Mouse (Mus musculus) layer of hippocampus, adult 9-10 months (tissue): ENCODE data around the gene Mb.

Experiments
- DNase-seq: peaks from one replicate; pipeline ENCODE4 v3.0.0; 2022; ENCODE audit warnings: low spot score

The Mb gene

DNA sequence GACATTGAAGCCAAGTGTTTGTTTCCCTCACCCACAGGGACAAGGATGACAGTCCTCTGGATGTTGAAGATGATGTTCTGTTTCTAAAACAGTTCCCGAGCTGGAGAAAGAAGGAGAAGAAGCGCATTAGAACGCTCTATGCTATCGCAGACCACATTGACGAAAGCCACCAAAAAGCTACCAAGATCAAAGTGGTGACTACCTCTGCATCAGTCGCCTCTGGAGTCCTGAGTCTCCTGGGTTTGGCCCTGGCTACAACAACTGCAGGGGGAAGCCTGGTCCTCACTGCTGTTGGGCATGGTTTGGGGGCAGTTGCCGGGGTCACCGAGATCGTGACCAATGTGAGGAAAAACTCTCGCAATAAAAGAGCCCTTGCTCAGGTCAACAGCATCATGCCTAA, at the start of gene Mb:
Gene Mb, minus strand, starts transcription at position 101 of the 400 bp plus-strand sequence.
- no peak for DNase-seq

DNA sequence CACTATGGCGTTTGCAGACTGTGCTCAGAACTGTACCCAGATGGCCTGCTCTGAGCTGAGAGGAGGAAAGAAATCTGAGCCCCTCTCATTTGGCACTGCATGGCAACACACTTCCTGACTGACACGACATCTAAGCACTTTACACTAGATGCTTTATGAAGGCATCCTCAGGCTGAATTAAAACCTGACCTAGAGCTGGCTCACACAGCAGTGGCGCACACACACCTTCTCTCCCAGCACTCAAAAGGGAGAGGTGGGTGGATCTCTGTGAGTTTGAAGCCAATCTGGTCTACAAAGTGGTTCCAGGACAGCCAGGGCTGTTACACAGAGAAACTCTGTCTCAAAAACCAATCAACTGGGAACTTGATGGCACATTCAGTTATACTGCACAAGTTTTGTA, 49.3 kb upstream of the Mb start:
- no peak for DNase-seq

DNA sequence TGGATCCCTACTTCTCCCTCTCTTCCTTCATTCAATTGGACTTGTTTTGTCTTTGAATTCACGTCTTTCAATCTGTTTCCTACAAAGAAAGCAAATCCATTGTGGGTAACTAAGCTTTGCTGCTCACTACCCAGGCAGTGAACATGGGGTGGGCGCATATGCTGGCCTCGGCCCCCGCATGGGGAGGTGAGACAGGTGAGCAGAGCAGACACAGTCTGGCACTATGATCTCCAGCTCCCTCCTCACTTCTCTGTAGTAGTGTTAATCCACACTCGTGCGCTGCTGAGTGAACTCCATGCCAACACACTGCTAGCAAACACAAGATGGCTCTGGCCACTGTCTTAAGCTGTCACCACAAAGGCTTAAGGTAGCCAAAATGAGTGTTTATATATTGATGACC, 46.9 kb upstream of the Mb start:
- no peak for DNase-seq

DNA sequence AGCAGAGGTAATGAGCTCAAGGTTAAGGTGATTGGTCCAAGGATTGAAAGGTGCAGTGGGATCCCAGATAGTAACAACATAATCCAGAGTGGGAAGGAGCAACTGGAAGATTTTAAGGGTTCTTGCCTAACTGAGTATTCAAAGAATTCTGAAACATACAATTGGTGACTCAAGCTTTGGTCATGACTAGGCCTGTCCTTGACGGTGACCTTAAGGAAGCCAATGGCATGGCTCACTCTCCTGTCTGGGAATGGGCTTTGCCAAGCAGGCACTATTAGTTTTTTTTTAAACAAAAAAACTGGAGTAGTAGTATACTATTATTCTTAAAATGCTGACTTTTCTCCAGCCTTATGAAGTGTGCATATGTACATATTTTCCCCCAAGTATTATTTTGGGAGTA, 44.7 kb upstream of the Mb start:
- no peak for DNase-seq

DNA sequence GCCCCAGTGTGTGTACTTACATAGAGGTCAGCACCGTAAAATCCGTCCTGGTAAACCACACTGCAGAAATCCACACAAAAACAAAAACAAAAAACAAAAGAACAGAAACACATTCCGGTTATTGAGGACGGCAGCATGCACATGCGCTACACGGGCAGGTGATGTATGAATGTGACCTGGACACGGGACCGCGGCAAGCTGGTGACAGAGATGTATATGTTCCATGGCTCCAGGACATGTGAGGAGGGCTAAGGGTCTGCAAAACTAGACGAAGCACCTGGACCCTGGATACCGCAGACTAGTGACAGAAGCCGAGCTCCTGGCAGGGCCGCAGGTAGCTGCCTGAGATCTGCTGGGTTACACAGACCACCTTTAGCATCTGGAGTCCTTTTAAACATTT, 44.0 kb upstream of the Mb start:
- no peak for DNase-seq

DNA sequence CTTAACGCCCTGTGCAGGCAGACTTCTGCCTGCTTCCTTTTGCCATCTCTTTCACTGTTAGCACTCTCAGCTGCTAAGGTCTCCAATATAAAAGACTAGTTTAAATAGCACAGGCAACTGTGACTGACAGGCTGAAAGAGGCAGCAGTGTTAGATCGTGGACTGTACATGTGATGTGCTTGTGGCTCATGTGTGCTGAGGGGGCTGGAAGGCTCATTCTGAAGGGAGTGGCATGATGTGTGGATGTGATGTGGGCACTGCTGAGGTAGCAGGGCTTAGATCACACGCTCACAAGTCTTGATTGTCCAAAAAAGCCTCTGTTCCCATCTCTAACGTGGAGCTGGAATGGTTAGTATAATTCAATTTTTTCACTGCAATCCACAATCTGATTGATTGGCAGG, 40.9 kb upstream of the Mb start:
- DNase-seq: no peak

DNA sequence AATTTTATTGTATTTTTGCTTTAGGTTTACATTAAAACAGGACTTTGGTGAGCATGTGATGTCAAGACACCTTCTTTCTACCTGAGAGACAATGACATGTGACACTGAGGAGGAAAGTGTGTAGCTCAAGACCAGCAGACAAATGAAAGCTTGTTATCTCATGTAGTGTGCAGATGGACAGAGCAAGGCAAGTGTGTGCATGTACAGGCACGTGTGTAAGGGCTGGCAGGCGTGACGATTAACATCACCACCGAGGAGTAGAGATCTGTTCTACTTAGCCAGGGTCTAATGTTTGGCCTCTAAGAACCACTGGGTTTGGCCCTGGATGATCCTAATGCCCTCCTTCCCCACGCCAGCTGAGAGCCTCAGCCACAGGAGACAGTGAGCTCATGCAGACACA, 40.1 kb upstream of the Mb start:
- no peak for DNase-seq

DNA sequence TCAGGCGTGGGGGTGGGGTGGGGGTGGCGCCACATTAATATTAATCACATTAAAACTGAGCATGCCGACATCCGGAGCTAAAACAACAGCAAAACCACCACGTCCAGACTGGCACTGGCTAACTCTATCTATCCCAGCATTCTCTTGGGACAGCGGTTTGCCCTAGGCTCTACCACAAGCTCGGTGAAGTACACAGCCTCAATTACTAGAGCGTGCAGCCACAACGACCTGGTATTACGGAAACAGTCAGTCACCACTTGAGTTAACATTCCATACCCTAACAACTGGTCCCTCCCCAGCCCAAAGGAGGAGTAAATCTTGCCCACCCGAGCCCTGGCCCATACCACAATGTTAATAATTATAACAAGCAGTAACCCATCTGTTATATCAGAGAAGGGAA, 38.8 kb upstream of the Mb start:
- no peak for DNase-seq

DNA sequence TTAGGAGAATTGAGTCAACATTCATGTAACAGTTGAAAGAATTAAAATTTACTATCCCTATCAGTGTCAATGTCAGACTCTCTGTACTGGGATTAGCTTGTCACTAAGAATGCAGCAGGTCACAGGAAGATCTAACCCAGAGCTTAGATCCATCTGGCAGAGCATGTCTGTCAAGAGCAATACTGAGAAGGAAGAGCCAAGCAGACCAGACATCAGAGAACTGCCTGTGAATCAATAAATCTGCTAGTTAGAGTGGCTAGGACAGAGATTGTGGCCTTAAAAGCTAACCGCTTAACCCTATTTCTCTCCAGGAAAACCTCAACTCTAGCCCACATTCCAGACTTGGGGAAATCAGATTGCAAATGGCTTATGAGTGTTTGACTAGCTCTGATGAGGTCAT, 36.0 kb upstream of the Mb start:
- no peak for DNase-seq

DNA sequence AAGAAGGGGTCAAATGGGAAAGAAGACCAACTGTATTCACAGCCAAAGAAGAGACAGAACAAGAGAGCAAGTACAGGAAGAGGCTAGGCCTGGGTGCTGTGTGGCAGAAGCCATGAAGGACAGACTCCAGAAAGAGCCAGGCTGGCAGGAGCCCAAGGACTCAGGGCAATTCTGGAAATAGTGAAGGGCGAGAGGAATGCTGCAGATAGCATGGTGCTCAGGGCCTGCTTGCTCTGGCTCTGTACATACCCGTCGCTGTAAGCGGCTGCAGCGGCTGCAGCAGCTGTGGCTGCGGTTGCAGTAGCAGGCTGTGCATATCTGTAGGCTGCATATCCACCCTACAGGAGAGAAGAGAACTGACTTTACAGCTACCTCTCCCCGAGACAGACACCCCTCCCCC, 35.3 kb upstream of the Mb start:
- no peak for DNase-seq

DNA sequence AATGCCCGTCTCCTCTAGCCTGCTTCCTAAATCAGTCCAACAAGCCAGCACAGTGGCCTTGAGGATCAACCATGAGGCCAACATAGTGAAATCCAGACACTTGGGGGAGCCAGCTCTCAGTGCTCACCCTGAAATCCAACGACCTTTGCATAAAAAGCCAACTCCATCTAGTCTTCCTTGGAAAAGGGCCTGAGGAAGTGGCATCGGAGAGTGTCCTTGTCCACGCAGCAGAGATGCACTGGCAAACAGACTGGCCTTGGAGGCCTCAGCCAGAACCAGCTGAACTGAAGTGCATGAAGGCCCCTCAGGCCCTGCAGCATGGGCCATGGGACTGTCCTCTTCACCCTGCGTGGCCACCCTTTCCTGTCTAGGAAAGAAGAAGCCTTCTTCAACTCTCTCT, 31.0 kb upstream of the Mb start:
- no peak for DNase-seq

DNA sequence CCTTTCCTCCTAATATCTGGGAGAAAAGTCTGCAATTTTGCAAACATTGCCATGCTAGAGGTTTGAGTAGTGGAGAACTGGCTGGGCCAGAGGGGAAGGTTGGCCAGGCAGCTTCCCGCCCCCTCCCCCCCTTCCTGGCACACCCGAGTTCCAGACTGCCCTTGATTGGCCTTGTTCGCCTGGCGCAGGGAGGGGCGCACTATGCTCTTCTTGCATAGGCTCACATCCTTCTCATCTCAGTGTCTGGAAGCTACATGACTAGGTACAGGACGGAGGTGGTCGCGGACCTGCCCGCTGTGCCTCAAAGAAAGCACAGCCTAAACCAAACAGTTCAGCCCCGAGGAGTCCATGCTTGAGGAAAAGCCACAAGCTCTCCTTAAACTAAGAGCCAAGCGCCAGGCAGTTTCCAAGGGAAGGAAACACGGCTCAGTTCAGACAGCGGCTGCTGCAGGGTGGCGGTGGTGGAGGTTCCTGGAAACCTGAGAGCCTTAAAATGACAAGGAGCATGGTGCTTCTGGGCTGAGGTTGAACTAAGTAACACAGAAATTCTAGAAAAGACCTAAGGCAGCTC, 30.3 kb upstream of the Mb start:
- no peak for DNase-seq

DNA sequence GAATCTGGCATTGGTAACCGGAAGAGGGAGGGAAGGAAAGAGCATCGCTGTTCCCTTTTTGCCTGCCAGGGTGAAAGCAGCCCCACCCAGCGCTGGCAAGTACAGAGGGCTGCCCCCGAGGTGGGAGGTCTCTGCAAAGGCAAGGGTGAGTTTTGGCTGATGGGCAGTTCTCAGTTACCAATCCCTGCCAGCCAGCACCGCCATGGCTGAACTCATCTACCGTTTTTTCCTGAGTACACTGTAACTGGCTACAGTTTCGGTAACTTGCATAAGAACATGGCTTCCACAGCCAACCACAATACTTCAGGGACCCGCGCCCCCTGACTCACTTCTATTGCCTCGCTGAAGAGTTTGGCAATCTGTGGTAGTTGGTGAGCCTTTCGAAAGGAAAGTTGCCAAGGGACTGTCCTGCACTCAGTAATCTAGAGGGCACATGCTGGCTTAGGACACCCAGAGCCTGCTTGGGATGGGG, 29.5 kb upstream of the Mb start:
- DNase-seq: no peak

DNA sequence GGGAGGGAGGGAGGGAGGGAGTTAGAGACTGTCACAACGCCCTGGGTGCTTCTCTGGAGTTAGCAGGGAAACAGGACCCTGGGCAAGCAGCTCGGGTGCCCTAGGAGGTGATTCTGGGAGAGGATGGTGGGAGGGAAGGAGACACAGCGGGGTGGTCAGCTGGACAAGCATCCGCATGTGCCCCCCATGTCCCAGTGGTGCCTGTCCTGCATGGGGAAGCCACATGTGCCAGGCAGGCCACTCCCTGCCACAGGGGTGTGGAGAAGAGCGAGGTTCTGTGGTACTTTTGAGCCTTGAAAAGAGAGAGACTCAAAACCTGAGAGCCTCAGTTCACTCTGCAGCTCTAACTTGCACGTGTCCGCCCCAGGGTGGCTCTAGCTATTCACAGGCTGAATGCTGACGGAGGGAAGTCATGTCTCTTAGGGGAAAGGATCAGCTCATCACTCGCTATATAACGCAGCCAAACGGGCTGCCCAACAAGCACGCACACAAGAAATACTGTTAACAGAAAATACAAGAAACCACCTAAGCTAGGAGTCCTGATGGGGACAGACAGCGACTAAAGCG, 28.9 kb upstream of the Mb start:
- DNase-seq: no peak

DNA sequence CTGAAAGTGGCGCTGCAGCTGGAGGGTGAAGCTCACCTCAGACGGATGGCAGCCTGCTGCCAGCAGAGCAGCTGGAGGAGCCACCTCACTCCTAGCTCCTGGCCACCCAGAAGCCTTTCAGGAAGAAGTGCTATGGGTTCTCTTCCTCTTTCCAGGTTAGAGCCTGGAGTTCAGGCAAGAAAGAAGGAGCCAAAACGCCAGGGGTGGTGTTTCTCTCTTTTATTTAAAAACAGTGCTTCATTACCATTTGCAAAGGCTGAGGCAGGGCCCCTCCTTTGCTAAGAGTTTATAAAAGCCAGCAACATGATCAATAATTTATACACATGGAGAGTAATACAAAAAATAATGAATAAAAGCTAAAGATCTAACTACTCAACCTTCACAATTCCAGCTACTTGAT, 28.3 kb upstream of the Mb start:
- DNase-seq: no peak

DNA sequence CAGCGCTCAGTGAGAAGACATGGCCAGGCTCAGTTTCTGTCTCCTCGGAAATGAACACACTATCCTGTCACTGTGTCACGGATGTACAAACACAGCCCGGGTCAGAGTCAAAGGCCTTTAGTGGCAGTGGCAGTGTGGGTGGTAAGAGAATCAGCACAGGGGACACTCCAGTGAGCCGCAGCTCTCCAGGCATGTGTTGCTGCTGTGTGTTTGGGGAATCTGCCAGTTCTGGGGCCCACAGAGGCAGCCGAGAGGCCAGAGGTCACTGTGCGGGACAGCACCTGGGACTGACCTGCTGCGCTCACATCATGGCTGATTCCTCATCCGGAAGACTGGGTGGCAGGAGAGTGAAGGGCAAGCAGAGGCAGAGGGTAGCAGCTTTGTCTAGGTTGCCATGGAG, 27.4 kb upstream of the Mb start:
- no peak for DNase-seq

DNA sequence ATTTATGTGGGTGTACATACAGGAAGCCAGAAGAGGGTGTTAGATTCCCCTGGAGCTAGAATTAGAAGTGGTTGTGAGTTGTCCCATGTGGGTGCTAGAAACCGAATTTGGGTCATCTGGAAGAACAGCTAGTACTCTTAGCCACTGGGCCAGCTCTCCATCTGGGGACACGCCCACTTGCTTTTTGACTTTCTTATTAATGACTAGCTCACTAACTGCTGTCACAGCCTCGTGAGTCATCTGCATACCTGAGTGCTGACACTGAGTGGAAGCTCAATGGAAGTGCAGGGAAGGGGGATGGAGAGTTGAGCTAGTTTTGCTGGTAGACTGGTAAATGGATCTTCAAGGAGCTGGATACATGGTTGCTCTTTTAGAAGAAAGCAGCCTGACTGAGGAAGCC, 26.1 kb upstream of the Mb start:
- DNase-seq: no peak

DNA sequence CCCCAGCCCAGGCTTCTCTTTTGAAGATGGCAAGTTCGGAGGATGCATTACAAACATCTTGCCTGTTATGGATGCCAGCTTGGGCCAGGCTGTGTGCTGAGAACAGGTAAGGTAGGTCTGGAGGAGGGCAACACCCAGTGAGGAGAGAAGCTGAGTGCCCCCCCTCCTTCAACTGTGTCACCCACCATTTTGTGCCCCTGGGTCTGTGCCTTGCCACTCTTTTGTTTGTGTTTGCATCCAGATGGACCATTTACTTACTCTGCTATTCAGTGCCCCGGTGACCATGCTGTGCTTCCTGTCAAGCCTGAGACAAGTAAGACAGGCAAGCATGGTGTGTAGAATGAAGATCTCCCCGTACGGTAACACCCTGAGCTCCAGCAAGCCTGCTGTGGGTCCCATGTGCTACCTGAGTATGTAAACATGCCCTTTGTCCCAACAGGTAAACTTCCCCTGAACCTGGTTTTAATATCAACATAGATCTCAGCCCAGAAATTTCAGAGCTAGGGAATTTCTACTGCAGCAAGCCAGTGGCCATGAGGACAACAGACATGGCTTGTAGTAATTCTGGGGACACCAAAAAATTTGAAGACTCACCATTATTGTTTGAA, 22.2 kb upstream of the Mb start:
- DNase-seq: no peak

DNA sequence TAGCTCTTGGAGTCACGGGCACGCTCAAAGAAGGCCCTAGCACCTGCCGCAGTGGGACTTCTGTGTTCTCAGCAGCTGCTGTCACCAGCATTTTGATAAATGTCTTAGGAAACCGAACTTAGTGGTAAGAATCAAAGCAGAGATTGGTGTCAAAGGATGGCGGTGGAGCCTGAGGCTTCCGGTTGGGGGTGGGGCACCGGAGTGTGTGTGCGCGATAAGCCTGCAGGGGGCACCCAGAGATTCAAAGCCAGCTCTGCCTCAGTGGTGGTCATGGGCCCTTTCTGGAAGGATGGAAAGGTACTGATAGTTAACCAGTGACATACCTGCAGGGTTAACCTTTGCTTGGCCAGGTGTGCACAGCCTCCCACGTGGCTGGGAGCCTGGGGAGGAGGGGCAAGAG, 21.0 kb upstream of the Mb start:
- no peak for DNase-seq

DNA sequence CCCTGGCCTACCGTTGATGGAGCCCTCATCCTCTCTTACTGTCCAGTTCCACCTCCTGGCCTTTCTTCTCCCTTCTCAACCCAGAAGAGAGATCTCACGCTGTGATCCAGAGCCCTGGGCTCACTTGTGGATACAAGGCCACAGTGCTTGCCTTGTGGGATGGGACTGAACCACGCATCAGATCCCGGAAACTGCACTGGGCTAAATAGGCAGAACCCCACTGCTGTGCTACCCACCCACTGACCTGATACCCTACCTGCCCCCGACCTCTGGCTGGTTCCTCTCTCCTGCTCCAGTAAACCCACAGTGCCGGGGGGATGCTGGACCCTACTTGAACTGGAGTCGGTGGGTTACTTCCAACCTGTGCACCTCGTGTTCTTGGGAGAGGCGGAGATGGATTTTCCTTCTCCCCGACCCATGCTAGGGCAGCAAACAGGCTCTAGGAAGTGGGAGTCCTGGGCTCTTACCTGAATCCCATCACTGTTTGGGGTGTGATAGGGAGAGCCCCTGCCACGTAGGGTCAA, 20.3 kb upstream of the Mb start:
- DNase-seq: no peak

DNA sequence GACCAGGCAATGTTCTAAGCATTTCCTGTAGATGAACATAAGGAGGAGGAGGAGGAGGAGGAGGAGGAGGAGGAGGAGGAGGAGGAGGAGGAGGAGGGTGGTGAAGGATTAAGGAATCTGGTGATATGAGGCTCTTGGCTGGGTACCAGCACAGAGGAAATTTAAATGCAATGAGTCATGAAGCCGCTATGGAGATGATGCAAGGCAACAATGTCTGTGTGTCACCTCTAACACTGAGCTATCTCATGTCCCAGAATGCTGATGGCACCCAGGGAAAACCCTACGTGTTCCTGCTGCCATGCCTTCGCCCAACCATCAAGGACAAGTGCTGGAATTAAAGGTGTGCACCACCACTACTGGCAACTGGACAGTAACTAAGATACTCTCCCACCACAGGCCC, 18.5 kb upstream of the Mb start:
- DNase-seq: no peak

DNA sequence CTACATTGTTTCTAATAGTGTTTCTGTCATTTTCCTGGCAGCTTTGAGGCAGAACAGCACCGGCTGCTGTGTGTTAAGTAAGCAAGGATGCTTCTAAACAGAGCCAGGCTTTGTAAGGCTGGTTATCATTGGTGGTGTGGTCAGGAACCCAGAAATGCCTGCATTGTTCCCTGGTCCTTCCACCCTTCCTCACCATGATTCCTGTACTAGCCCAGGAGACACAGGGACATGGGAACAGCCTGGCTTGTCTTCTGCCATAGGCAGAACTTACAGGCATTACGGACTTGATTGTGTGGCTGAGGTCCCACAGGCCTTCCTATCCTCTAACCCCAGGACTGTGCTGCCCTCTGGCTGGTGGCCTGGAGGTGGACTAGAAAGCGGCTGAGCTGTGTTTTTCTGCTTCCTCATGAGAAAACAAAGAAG, 18.0 kb upstream of the Mb start:
- no peak for DNase-seq

DNA sequence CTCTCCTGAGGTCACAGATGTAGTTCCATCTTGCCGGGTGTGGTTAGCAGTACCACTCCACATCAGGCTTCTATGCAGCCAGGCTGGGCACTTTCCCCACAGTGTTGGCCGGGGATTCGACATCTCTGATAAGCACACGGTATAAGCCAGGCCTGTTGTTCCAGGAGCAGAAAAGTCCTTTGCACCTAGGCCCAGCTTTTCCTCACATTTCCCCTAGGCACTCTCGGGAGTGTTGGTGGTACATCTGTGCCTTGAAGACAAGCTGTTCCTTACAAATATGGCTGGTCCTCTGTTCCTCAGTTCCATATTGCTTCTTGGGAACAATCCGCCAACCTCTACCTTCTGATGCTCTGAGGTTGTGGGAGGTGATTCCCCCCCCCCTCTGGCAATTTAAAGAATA, 15.8 kb upstream of the Mb start:
- DNase-seq: no peak

DNA sequence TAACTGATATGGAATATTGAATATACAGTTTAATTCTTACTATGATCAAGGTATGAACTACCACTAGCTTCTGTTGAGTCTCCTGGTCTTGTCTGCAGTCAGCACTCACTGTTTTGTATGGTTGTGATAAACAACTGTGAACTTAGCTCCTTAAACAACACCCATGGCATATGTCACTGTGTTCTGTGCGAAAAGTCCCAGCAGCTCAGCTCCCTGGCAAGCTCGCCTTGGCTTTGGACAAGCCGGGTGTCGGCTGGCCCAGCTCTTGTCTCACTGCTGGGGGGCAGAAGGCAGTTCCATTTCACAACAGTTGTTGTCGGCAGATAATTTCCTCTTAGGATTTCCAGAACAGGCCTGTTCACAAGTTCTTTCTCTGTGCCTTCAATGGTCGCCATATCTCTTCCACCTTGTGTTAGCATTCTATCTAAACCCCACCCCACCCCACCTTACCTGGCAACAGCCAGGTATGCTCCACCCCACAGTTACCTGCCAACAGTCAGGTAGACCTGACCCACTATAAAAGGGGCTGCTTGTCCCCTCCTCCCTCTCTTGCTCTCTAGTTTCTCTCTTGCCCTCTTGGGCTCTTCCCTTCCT, 14.9 kb upstream of the Mb start:
- no peak for DNase-seq
